Comparison of ENCODE assay signal across 35 mouse cellular contexts in the genomic region with DNA sequence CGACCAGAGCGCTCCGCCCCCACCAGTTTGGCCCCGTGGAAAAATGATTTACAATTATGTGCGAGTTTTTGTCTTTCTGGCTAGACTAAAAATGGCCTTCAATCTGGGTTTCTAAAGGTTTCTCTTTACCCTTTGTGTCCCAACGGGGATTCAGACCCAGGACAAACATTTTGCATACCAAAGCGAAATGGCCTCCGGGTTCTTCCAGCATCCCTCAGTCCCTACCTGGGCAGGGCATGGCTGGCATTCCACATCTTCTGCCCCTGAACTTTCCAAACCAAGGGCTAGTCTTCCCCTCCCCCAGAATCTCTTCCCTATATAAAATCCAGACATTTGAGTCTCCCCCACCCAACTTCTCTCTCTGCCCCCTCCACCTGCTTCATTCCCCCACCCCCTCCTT. TPM values are rescaled to one million over a fixed set of nuclear protein-coding genes. Genes with fewer than 3 reads are reported as not detected.
"Had no signal": no experiment of that assay in that cellular context is flagged by ENCODE, and none has a peak within 500 bp of the region (broad histone marks: within the 10 kb centered on the region; RNA-seq: fewer than 3 reads in every experiment).

No protein-coding gene starts in this region.

- H3K4me2 ChIP-seq: heart, embryonic 11.5 days; heart, embryonic 13.5 days; heart, embryonic 15.5 days; hindbrain, embryonic 12.5 days; hindbrain, embryonic 13.5 days; hindbrain, embryonic 14.5 days; hindbrain, embryonic 15.5 days; intestine, embryonic 15.5 days; kidney, embryonic 15.5 days had no signal

- H3K27me3 ChIP-seq: heart, embryonic 13.5 days; heart, embryonic 15.5 days; hindbrain, embryonic 12.5 days; hindbrain, embryonic 13.5 days; hindbrain, embryonic 15.5 days; intestine, embryonic 15.5 days; kidney, embryonic 15.5 days had no signal

- DNase-seq: heart, postnatal 10 days; heart, postnatal 14 days; heart, postnatal 36 days; heart, postnatal 4 days; kidney, adult 11 months; kidney, adult 18-20 months; kidney, adult 2 months; kidney, adult 8-10 months; kidney, adult 9 months; kidney, postnatal 10 days; kidney, postnatal 14 days; kidney, postnatal 25 days; kidney, postnatal 36 days; kidney, postnatal 4 days; layer of hippocampus, adult 9-11 months; layer of hippocampus, postnatal 36 days had no signal

- H3K4me1 ChIP-seq: heart, embryonic 13.5 days; heart, embryonic 15.5 days; hindbrain, embryonic 10.5 days; hindbrain, embryonic 12.5 days; hindbrain, embryonic 13.5 days; hindbrain, embryonic 15.5 days; intestine, embryonic 15.5 days; kidney, embryonic 15.5 days had no signal

- H3K36me3 ChIP-seq: hindbrain, embryonic 10.5 days; intestine, embryonic 15.5 days; kidney, embryonic 15.5 days had no signal

- H3K4me3 ChIP-seq: heart, embryonic 13.5 days; heart, embryonic 15.5 days; hindbrain, embryonic 10.5 days; hindbrain, embryonic 12.5 days; hindbrain, embryonic 13.5 days; hindbrain, embryonic 15.5 days; intestine, embryonic 15.5 days; kidney, embryonic 15.5 days; layer of hippocampus, adult 2 months; left cerebral cortex, adult 2 months had no signal

- H3K9me3 ChIP-seq: heart, embryonic 15.5 days; hindbrain, embryonic 10.5 days; hindbrain, embryonic 12.5 days; hindbrain, embryonic 13.5 days; hindbrain, embryonic 15.5 days; intestine, embryonic 15.5 days; kidney, embryonic 15.5 days had no signal

- H3K9ac ChIP-seq: heart, embryonic 13.5 days; heart, embryonic 15.5 days; hindbrain, embryonic 12.5 days; hindbrain, embryonic 13.5 days; hindbrain, embryonic 14.5 days; hindbrain, embryonic 15.5 days; intestine, embryonic 15.5 days; kidney, embryonic 15.5 days had no signal

- H3K27ac ChIP-seq: heart, embryonic 13.5 days; heart, embryonic 15.5 days; hindbrain, embryonic 10.5 days; hindbrain, embryonic 12.5 days; hindbrain, embryonic 13.5 days; hindbrain, embryonic 14.5 days; hindbrain, embryonic 15.5 days; hindbrain, postnatal 0 days; intestine, embryonic 15.5 days; kidney, embryonic 15.5 days; kidney, postnatal 0 days; layer of hippocampus, adult 2 months; left cerebral cortex, adult 2 months had no signal

- ATAC-seq: hindbrain, embryonic 16.5 days; hindbrain, postnatal 0 days; inflammation-experienced regulatory T-cells, adult 6 months; intestine, embryonic 15.5 days; intestine, embryonic 16.5 days; intestine, postnatal 0 days had no signal

RNA-seq across cellular contexts. Expression of a gene that starts 20.2 kb away (rescaled TPM):
- total RNA-seq: hematopoietic stem cell, adult 5-6 weeks had no signal
- polyA plus RNA-seq: inflammation-experienced regulatory T-cells, adult 6 months had no signal
